Mouse (Mus musculus): ENCODE data around the gene Lysmd1. TPM values are rescaled to one million over a fixed set of nuclear protein-coding genes. Genes with fewer than 3 reads are reported as not detected.

Gene Lysmd1
- polyA plus RNA-seq, 1 experiment: 3.8 TPM

GRCm38 (mm10) chr3:95135433-95136052, 1.7 kb downstream of the Lysmd1 start:
- peaks cover 53% of the 10 kb centered on the region for H3K36me3 ChIP-seq (replicated peaks; ENCODE audit: low read length)
- peak overlapping the region; percentile 92 for H3K4me3 ChIP-seq (replicated peaks)

GRCm38 (mm10) chr3:95136336-95136735, 2.4 kb downstream of the Lysmd1 start:
- peak overlapping the region; percentile 92 for H3K4me3 ChIP-seq (replicated peaks)
- no peak for TF ChIP-seq FLI1 (IDR thresholded peaks at IDR 0.05; ENCODE audit: low read length)
- TF ChIP-seq GATA1 (IDR thresholded peaks at IDR 0.05; ENCODE audit: borderline replicate concordance, low read length): no peak

More at GRCm38 (mm10) chr3:95135433-95136052, 1.7 kb downstream of the Lysmd1 start:
- H3K4me1 ChIP-seq: peaks cover 50% of the 10 kb centered on the region
- H3K27me3 ChIP-seq (replicated peaks): no peaks in the 10 kb centered on the region
- no peaks in the 10 kb centered on the region for H3K9me3 ChIP-seq
- no peak for TF ChIP-seq FLI1 (IDR thresholded peaks at IDR 0.05; ENCODE audit: low read length)
- peak; percentile 46; the same call in 1 of the 3 replicates for TF ChIP-seq GATA1 (IDR thresholded peaks at IDR 0.05; ENCODE audit: borderline replicate concordance, low read length)

GRCm38 (mm10) chr3:95139586-95140288, 5.8 kb downstream of the Lysmd1 start:
- Histone ChIP-seq H3K27me3 (replicated peaks) (no peaks in the 10 kb centered on the region), H3K9me3 (no peaks in the 10 kb centered on the region), H3K36me3 (replicated peaks; ENCODE audit: low read length) (peaks cover 42% of the 10 kb centered on the region), H3K4me3 (replicated peaks) (peak overlapping the region; percentile 79), H3K4me1 (peaks cover 64% of the 10 kb centered on the region)
- TF ChIP-seq GATA1 (IDR thresholded peaks at IDR 0.05; ENCODE audit: borderline replicate concordance, low read length): no peak
- TF ChIP-seq FLI1 (IDR thresholded peaks at IDR 0.05; ENCODE audit: low read length): no peak

More at GRCm38 (mm10) chr3:95136336-95136735, 2.4 kb downstream of the Lysmd1 start:
- Histone ChIP-seq H3K27me3 (replicated peaks) (no peaks in the 10 kb centered on the region), H3K9me3 (no peaks in the 10 kb centered on the region), H3K4me1 (peaks cover 58% of the 10 kb centered on the region), H3K36me3 (replicated peaks; ENCODE audit: low read length) (peaks cover 54% of the 10 kb centered on the region)

GRCm38 (mm10) chr3:95140289-95140595, 6.4 kb downstream of the Lysmd1 start:
- H3K4me3 ChIP-seq (replicated peaks): peak overlapping the region; percentile 79
- TF ChIP-seq FLI1 (IDR thresholded peaks at IDR 0.05; ENCODE audit: low read length) (no peak), GATA1 (IDR thresholded peaks at IDR 0.05; ENCODE audit: borderline replicate concordance, low read length) (no peak)
- peaks cover 61% of the 10 kb centered on the region for H3K4me1 ChIP-seq
- H3K9me3 ChIP-seq: no peaks in the 10 kb centered on the region
- H3K27me3 ChIP-seq (replicated peaks): no peaks in the 10 kb centered on the region
- peaks cover 42% of the 10 kb centered on the region for H3K36me3 ChIP-seq (replicated peaks; ENCODE audit: low read length)

GRCm38 (mm10) chr3:95140795-95141194, 6.9 kb downstream of the Lysmd1 start:
- Histone ChIP-seq H3K36me3 (replicated peaks; ENCODE audit: low read length) (peaks cover 42% of the 10 kb centered on the region), H3K27me3 (replicated peaks) (no peaks in the 10 kb centered on the region), H3K4me3 (replicated peaks) (peak overlapping the region; percentile 90), H3K4me1 (peaks cover 55% of the 10 kb centered on the region), H3K9me3 (no peaks in the 10 kb centered on the region)
- TF ChIP-seq GATA1 (IDR thresholded peaks at IDR 0.05; ENCODE audit: borderline replicate concordance, low read length) (no peak), FLI1 (IDR thresholded peaks at IDR 0.05; ENCODE audit: low read length) (no peak)

GRCm38 (mm10) chr3:95141474-95141873, 7.6 kb downstream of the Lysmd1 start:
- Histone ChIP-seq H3K4me3 (replicated peaks) (peak overlapping the region; percentile 90), H3K36me3 (replicated peaks; ENCODE audit: low read length) (peaks cover 38% of the 10 kb centered on the region), H3K9me3 (no peaks in the 10 kb centered on the region), H3K27me3 (replicated peaks) (no peaks in the 10 kb centered on the region), H3K4me1 (peaks cover 48% of the 10 kb centered on the region)
- TF ChIP-seq FLI1 (IDR thresholded peaks at IDR 0.05; ENCODE audit: low read length): no peak
- TF ChIP-seq GATA1 (IDR thresholded peaks at IDR 0.05; ENCODE audit: borderline replicate concordance, low read length): no peak

GRCm38 (mm10) chr3:95141952-95142616, 8.2 kb downstream of the Lysmd1 start, which contains the start of gene Tnfaip8l2:
Gene Tnfaip8l2, minus strand, starts transcription at chr3:95142360.
- Histone ChIP-seq H3K9me3 (no peaks in the 10 kb centered on the region), H3K4me3 (replicated peaks) (peak within 1 kb of the TSS; percentile 90), H3K27me3 (replicated peaks) (no peaks in the 10 kb centered on the region), H3K4me1 (peaks cover 43% of the 10 kb centered on the region), H3K36me3 (replicated peaks; ENCODE audit: low read length) (peaks cover 32% of the 10 kb centered on the region)
- TF ChIP-seq GATA1 (IDR thresholded peaks at IDR 0.05; ENCODE audit: borderline replicate concordance, low read length) (no peak), FLI1 (IDR thresholded peaks at IDR 0.05; ENCODE audit: low read length) (no peak)

GRCm38 (mm10) chr3:95142617-95143011, 8.7 kb downstream of the Lysmd1 start:
- Histone ChIP-seq H3K27me3 (replicated peaks) (no peaks in the 10 kb centered on the region), H3K9me3 (no peaks in the 10 kb centered on the region), H3K4me1 (peaks cover 43% of the 10 kb centered on the region), H3K36me3 (replicated peaks; ENCODE audit: low read length) (peaks cover 29% of the 10 kb centered on the region), H3K4me3 (replicated peaks) (peak overlapping the region; percentile 90)
- no peak for TF ChIP-seq FLI1 (IDR thresholded peaks at IDR 0.05; ENCODE audit: low read length)
- TF ChIP-seq GATA1 (IDR thresholded peaks at IDR 0.05; ENCODE audit: borderline replicate concordance, low read length): no peak

GRCm38 (mm10) chr3:95147924-95148323, 14.0 kb downstream of the Lysmd1 start:
- no peak for TF ChIP-seq FLI1 (IDR thresholded peaks at IDR 0.05; ENCODE audit: low read length)
- no peak for TF ChIP-seq GATA1 (IDR thresholded peaks at IDR 0.05; ENCODE audit: borderline replicate concordance, low read length)
- Histone ChIP-seq H3K27me3 (replicated peaks) (peaks cover 2% of the 10 kb centered on the region), H3K4me1 (peaks cover 13% of the 10 kb centered on the region)

More at GRCm38 (mm10) chr3:95147924-95148323, 14.0 kb downstream of the Lysmd1 start:
- Histone ChIP-seq H3K4me3 (replicated peaks) (no peak overlapping the region), H3K9me3 (peaks cover 3% of the 10 kb centered on the region; the same call in 1 of the 2 replicates), H3K36me3 (replicated peaks; ENCODE audit: low read length) (no peaks in the 10 kb centered on the region)

All from megakaryocyte, embryonic 14.5 days (primary cell).